Mouse (Mus musculus) monocyte, adult 5-6 weeks (primary cell): ENCODE measurements around the gene Cdc14a. TPM values are rescaled to one million over a fixed set of nuclear protein-coding genes. Genes with fewer than 3 reads are reported as not detected.

Source experiments
- ATAC-seq: fragments of 153-309, 156-312 bp; replicated peaks from 2 replicates; pipeline ENCODE4 v1.8.0; 2017; ENCODE audit warnings: mild to moderate bottlenecking; ENCODE audit not compliant: low TSS enrichment, insufficient number of reproducible peaks, severe bottlenecking, poor library complexity, low FRiP score
- total RNA-seq: library from RNA; stranded (forward); fragments of 200-1000, 200-491, 200-594 nt; gene quantifications from 3 replicates; pipeline ENCODE4 v1.2.3, GENCODE M21; 2017

Cdc14a gene
- total RNA-seq, 1 experiment from 2014 or later = 28.2 TPM

- ATAC-seq = no peak
These were observed 179.4 kb downstream of the Cdc14a start for GRCm38 (mm10) chr3:116244476-116244875.

GRCm38 (mm10) chr3:116242685-116243084 is 181.1 kb downstream of the Cdc14a start:
- ATAC-seq = no peak

- no peak for ATAC-seq
These were observed 186.3 kb downstream of the Cdc14a start for GRCm38 (mm10) chr3:116237527-116237926.

GRCm38 (mm10) chr3:116236856-116237255 is 187.0 kb downstream of the Cdc14a start:
- no peak for ATAC-seq

GRCm38 (mm10) chr3:116233515-116233914 is 190.3 kb downstream of the Cdc14a start:
- ATAC-seq = no peak

- ATAC-seq = no peak
These were observed 191.1 kb downstream of the Cdc14a start for GRCm38 (mm10) chr3:116232763-116233162.

GRCm38 (mm10) chr3:116229336-116229735 is 194.5 kb downstream of the Cdc14a start:
- ATAC-seq = no peak

GRCm38 (mm10) chr3:116228360-116229245 is 195.2 kb downstream of the Cdc14a start:
- ATAC-seq = no peak

- no peak for ATAC-seq
These were observed 196.4 kb downstream of the Cdc14a start for GRCm38 (mm10) chr3:116227383-116227782.

- ATAC-seq = no peak
These were observed 196.9 kb downstream of the Cdc14a start for GRCm38 (mm10) chr3:116226915-116227314.

Other genes with a start within 250 kb of the Cdc14a start
- not detected in 3 replicates for gene Gpr88, start 170.5 kb downstream of the Cdc14a start, total RNA-seq
- 18.9 to 23.4 TPM (median 19.3 TPM) in 3 replicates for gene Rtca, start 84.2 kb upstream of the Cdc14a start, total RNA-seq
- 6.5 to 16.9 TPM (median 8.7 TPM) in 3 replicates for gene Dbt, start 89.0 kb upstream of the Cdc14a start, total RNA-seq
- 1.6 TPM in 1 of 3 replicates, not detected in the others for gene Lrrc39, start 138.9 kb upstream of the Cdc14a start, total RNA-seq
- gene Sass6, start 170.9 kb upstream of the Cdc14a start, total RNA-seq = 15.1 to 20.6 TPM (median 19.1 TPM) in 3 replicates
- gene Trmt13, start 190.6 kb upstream of the Cdc14a start, total RNA-seq = 56.2 to 58.5 TPM (median 58.1 TPM) in 3 replicates
- gene Mfsd14a, start 238.6 kb upstream of the Cdc14a start, total RNA-seq = 99.6 to 106 TPM (median 102 TPM) in 3 replicates